Mouse (Mus musculus): ENCODE measurements around the gene Dync1i1. TPM values are rescaled to one million over a fixed set of nuclear protein-coding genes. Genes with fewer than 3 reads are reported as not detected.

Gene Dync1i1
- polyA plus RNA-seq, 1 experiment from 2014 or later = 0.26 TPM

DNA sequence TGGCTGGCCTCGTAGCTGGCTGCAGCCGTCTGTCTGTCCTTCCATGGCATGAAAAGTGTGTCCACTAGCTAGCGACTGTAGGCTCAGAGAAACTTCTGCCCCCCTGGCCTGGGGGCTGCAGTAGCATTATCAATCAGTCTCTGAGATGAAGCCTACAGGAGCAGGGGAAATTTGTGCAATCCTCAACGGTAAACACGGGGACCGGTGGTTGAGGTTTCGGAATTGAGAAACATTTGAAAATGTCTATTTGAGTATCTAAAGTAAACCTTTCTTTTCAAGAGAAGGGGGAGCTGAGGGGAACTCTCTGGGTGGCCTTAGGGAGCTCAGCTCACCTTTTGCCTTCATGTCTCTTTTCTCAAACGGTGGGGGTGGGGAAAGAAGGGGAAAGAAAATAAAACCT lies 134.2 kb downstream of the Dync1i1 start:
- Histone ChIP-seq H3K4me1 (ENCODE audit: control insufficient read depth, insufficient read depth, low read length) (peaks cover 3% of the 10 kb centered on the region; the same call in 1 of the 2 replicates), H3K36me3 (ENCODE audit: control insufficient read depth, insufficient read depth, low read length) (no peaks in the 10 kb centered on the region), H3K9ac (ENCODE audit: low read depth, low read length) (no peak overlapping the region), H3K9me3 (ENCODE audit: control insufficient read depth, low read length) (no peaks in the 10 kb centered on the region), H3K27ac (ENCODE audit: low read length) (no peak overlapping the region), H3K4me2 (ENCODE audit: low read depth, low read length) (peak overlapping the region; percentile 30), H3K27me3 (replicated peaks; ENCODE audit: control insufficient read depth, insufficient read depth, low read length) (no peaks in the 10 kb centered on the region), H3K4me3 (ENCODE audit: low read length) (no peak overlapping the region)
- ATAC-seq = no peak
- 38% methylated on average over 8 of the region's 8 CpGs for WGBS

DNA sequence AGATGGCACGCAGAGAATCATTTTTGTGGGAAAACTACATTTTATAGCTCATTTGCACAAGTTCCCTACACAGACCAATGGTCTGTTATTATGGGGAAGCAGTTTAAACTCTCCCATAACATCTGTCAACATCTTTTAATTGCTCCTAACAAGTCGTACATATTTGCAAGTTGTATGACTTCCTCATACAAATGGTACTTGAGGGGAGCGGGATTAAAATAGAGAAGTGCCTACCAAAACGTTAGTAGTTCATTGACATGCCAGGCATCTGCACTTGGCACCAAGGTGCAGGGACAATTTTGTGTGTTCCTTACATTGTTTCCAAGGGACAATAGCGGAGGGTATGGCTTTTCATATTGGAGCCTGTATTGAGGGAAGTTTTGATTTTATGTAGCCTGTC lies 140.7 kb downstream of the Dync1i1 start:
- Histone ChIP-seq H3K27ac (ENCODE audit: low read length) (no peak overlapping the region), H3K4me2 (ENCODE audit: low read depth, low read length) (no peak overlapping the region), H3K36me3 (ENCODE audit: control insufficient read depth, insufficient read depth, low read length) (no peaks in the 10 kb centered on the region), H3K4me1 (ENCODE audit: control insufficient read depth, insufficient read depth, low read length) (no peaks in the 10 kb centered on the region), H3K27me3 (replicated peaks; ENCODE audit: control insufficient read depth, insufficient read depth, low read length) (no peaks in the 10 kb centered on the region), H3K4me3 (ENCODE audit: low read length) (no peak overlapping the region), H3K9me3 (ENCODE audit: control insufficient read depth, low read length) (no peaks in the 10 kb centered on the region), H3K9ac (ENCODE audit: low read depth, low read length) (no peak overlapping the region)
- WGBS = 78% methylated on average over 5 of the region's 5 CpGs
- ATAC-seq = no peak

DNA sequence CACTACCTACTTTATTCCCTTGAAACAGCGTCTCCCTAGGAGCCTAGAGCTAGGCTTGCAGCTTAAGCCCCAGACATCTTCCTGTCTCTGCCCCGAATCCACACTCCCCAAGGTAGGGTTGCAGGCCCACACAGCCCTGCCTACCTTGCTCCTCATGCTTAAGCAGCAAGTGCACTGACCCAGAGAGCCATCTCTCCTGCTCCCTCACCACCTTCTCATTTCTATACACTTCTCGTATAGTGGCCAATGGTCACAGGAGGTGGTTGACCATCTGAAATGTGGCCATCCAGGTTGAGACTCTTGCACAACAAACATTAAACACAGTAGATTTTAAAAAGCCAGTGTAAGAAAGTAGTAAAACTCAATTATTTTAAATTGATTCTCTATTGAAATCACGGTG lies 141.8 kb downstream of the Dync1i1 start:
- Histone ChIP-seq H3K27me3 (replicated peaks; ENCODE audit: control insufficient read depth, insufficient read depth, low read length) (no peaks in the 10 kb centered on the region), H3K9ac (ENCODE audit: low read depth, low read length) (no peak overlapping the region), H3K9me3 (ENCODE audit: control insufficient read depth, low read length) (no peaks in the 10 kb centered on the region), H3K4me1 (ENCODE audit: control insufficient read depth, insufficient read depth, low read length) (no peaks in the 10 kb centered on the region), H3K27ac (ENCODE audit: low read length) (no peak overlapping the region), H3K4me3 (ENCODE audit: low read length) (no peak overlapping the region), H3K4me2 (ENCODE audit: low read depth, low read length) (no peak overlapping the region), H3K36me3 (ENCODE audit: control insufficient read depth, insufficient read depth, low read length) (no peaks in the 10 kb centered on the region)
- ATAC-seq = no peak
- WGBS = 94% methylated on average over 4 of the region's 4 CpGs

DNA sequence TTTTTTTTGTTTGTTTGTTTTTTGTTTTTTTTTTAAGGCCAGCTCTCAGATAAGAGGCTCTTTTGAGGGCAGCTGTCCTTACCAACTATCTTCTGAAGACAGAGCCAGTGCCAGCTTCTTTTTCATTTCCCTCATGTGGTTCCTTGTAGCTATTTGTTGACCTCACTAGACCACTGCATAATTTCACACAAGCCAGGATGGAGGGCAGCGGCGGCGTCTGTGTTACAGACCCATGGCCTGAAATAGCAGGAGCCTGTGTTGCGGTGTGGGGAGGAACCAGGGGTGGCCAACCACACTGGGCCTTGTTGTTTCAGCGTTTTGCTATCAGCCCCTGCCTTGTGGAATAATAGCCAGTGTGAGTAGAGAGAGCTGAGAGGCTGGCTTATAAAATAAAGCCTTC lies 145.6 kb downstream of the Dync1i1 start:
- Histone ChIP-seq H3K4me1 (ENCODE audit: control insufficient read depth, insufficient read depth, low read length) (no peaks in the 10 kb centered on the region), H3K36me3 (ENCODE audit: control insufficient read depth, insufficient read depth, low read length) (no peaks in the 10 kb centered on the region), H3K4me3 (ENCODE audit: low read length) (no peak overlapping the region), H3K4me2 (ENCODE audit: low read depth, low read length) (no peak overlapping the region), H3K27me3 (replicated peaks; ENCODE audit: control insufficient read depth, insufficient read depth, low read length) (no peaks in the 10 kb centered on the region), H3K9ac (ENCODE audit: low read depth, low read length) (no peak overlapping the region), H3K27ac (ENCODE audit: low read length) (no peak overlapping the region), H3K9me3 (ENCODE audit: control insufficient read depth, low read length) (no peaks in the 10 kb centered on the region)
- 72% methylated on average over 5 of the region's 5 CpGs for WGBS
- ATAC-seq = no peak

DNA sequence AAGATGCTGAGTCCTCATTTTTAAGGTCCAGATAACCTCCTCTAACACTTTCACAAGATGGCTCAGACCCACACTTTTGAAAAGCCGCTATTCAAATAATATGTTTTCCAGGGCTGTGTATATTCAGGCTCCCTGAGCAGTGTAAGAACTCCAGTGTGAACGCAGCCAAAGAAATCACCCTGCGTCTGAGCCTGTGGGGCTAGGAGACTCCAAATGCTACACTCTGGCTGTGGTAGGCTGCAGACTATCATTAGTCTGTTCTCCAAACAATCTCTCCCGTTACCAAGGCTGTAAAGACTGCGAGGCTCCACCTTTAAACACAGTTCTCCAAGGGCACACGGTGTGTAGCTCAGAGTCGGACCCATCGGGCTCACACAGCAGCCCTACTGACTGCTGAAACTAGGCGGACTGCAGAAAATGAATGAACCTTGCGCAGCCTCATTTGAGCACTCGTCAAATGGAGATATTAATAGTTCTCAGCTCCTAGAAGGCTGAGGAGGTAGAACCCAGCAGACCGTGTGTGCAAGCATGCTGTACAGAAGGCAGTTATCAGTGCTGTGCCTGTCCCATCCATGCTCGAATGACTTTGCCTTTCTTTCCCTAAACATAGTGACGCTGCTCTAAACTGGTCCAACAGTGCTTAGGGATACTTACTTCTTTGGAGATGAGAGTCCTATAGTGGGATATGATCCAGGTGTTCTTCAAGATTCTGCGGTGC lies 146.3 kb downstream of the Dync1i1 start:
- Histone ChIP-seq H3K4me1 (ENCODE audit: control insufficient read depth, insufficient read depth, low read length) (no peaks in the 10 kb centered on the region), H3K4me2 (ENCODE audit: low read depth, low read length) (no peak overlapping the region), H3K27ac (ENCODE audit: low read length) (no peak overlapping the region), H3K36me3 (ENCODE audit: control insufficient read depth, insufficient read depth, low read length) (no peaks in the 10 kb centered on the region), H3K27me3 (replicated peaks; ENCODE audit: control insufficient read depth, insufficient read depth, low read length) (no peaks in the 10 kb centered on the region), H3K9me3 (ENCODE audit: control insufficient read depth, low read length) (no peaks in the 10 kb centered on the region), H3K4me3 (ENCODE audit: low read length) (no peak overlapping the region), H3K9ac (ENCODE audit: low read depth, low read length) (no peak overlapping the region)
- ATAC-seq = 0 out of 2 replicates have a peak, but pooled peaks have one; percentile 21
- WGBS = 58% methylated on average over 15 of the region's 15 CpGs

DNA sequence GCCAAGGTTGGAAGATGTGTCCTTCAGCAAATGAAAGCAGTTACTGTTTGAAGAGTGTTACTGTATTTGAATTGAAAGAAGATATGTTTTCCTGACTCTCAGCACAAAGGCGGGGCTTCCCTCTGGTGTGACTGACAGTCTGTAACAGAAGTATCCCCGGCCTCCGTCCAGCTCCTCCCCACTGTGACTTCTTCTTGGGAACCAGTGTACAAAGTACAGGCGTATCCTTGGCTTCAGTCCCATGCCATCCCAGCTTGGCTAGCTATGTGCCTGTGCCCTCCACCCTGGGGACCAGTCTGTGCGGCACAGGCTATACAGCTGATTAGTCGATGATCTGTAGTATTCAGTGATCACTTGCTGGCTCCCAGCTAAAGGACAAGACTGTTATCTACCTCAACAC lies 163.9 kb downstream of the Dync1i1 start:
- no peak overlapping the region for H3K9ac ChIP-seq (ENCODE audit: low read depth, low read length)
- H3K4me3 ChIP-seq (ENCODE audit: low read length) = no peak overlapping the region
- no peak overlapping the region for H3K4me2 ChIP-seq (ENCODE audit: low read depth, low read length)
- no peaks in the 10 kb centered on the region for H3K9me3 ChIP-seq (ENCODE audit: control insufficient read depth, low read length)
- no peak overlapping the region for H3K27ac ChIP-seq (ENCODE audit: low read length)
- no peaks in the 10 kb centered on the region for H3K27me3 ChIP-seq (replicated peaks; ENCODE audit: control insufficient read depth, insufficient read depth, low read length)
- no peaks in the 10 kb centered on the region for H3K36me3 ChIP-seq (ENCODE audit: control insufficient read depth, insufficient read depth, low read length)
- WGBS = 83% methylated on average over 6 of the region's 6 CpGs
- ATAC-seq = no peak
- H3K4me1 ChIP-seq (ENCODE audit: control insufficient read depth, insufficient read depth, low read length) = no peaks in the 10 kb centered on the region

DNA sequence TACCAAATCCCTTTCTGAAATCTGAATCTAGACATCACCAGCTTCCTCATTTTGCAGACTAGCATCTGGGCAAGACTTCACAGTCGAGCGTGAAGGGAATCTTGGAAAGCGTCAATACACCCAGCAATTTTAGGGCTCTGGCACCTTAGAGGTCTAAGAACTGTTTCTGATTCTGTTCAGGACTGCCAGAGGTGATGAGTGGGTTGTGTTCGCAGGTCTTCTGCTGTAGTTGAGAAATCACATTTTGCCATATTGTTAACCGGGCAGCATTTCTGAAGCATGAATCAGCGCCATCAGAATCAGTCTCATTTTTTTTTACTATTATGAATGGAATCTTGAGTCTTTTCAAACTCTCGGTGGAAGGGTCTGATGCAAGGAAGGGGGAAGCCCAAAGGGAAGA lies 185.9 kb downstream of the Dync1i1 start:
- Histone ChIP-seq H3K4me1 (ENCODE audit: control insufficient read depth, insufficient read depth, low read length) (no peaks in the 10 kb centered on the region), H3K4me2 (ENCODE audit: low read depth, low read length) (no peak overlapping the region), H3K36me3 (ENCODE audit: control insufficient read depth, insufficient read depth, low read length) (no peaks in the 10 kb centered on the region), H3K9me3 (ENCODE audit: control insufficient read depth, low read length) (no peaks in the 10 kb centered on the region), H3K9ac (ENCODE audit: low read depth, low read length) (no peak overlapping the region), H3K27me3 (replicated peaks; ENCODE audit: control insufficient read depth, insufficient read depth, low read length) (no peaks in the 10 kb centered on the region), H3K4me3 (ENCODE audit: low read length) (no peak overlapping the region), H3K27ac (ENCODE audit: low read length) (no peak overlapping the region)
- WGBS = 84% methylated on average over 7 of the region's 7 CpGs
- ATAC-seq = no peak

DNA sequence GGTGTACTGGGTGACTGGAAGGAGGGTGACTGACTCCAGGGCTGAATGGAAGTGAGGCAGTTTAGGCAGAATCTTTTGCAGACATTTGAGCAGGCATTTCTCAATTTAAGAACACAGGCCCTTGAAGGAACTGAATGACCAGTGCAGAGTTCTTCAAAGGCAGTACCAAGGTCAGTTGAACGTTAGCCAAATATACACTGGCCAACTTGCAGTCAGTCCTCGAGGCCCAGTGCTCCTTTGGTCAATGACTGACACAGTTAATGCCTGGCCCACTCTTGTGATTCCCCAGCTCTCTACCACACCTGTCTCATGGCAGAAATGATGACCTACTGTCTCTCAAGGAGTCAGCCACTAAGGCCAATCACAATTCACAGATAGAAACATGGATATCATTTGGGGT lies 189.6 kb downstream of the Dync1i1 start:
- no peak overlapping the region for H3K9ac ChIP-seq (ENCODE audit: low read depth, low read length)
- H3K36me3 ChIP-seq (ENCODE audit: control insufficient read depth, insufficient read depth, low read length) = no peaks in the 10 kb centered on the region
- H3K27ac ChIP-seq (ENCODE audit: low read length) = no peak overlapping the region
- no peak overlapping the region for H3K4me3 ChIP-seq (ENCODE audit: low read length)
- no peak for ATAC-seq
- no peak overlapping the region for H3K4me2 ChIP-seq (ENCODE audit: low read depth, low read length)
- no peaks in the 10 kb centered on the region for H3K9me3 ChIP-seq (ENCODE audit: control insufficient read depth, low read length)
- whole genome bisulfite sequencing = 63% methylated on average over 2 of the region's 2 CpGs
- H3K27me3 ChIP-seq (replicated peaks; ENCODE audit: control insufficient read depth, insufficient read depth, low read length) = no peaks in the 10 kb centered on the region
- H3K4me1 ChIP-seq (ENCODE audit: control insufficient read depth, insufficient read depth, low read length) = no peaks in the 10 kb centered on the region

DNA sequence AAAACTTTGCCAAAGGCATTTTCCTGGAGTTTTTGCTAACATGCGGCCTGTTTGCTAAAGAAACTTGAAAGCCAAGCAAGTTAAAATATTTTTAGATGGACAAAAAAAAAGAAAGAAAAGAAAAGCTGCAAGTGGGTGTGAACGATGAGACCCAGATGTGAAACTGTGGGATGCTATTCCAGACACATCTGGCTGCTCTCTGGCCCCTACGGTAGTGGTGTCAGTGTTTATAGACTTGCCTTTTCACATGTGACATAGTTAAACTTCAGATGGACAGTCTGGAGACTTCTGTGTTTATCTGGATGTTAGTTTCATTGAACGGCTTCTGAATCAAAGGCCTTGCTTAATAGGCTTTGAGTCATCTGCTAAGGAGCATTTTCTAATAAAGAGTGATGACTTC lies 195.2 kb downstream of the Dync1i1 start:
- H3K36me3 ChIP-seq (ENCODE audit: control insufficient read depth, insufficient read depth, low read length) = no peaks in the 10 kb centered on the region
- no peaks in the 10 kb centered on the region for H3K27me3 ChIP-seq (replicated peaks; ENCODE audit: control insufficient read depth, insufficient read depth, low read length)
- H3K4me2 ChIP-seq (ENCODE audit: low read depth, low read length) = no peak overlapping the region
- no peak overlapping the region for H3K4me3 ChIP-seq (ENCODE audit: low read length)
- H3K9ac ChIP-seq (ENCODE audit: low read depth, low read length) = no peak overlapping the region
- H3K4me1 ChIP-seq (ENCODE audit: control insufficient read depth, insufficient read depth, low read length) = no peaks in the 10 kb centered on the region
- no peak for ATAC-seq
- H3K9me3 ChIP-seq (ENCODE audit: control insufficient read depth, low read length) = no peaks in the 10 kb centered on the region
- H3K27ac ChIP-seq (ENCODE audit: low read length) = no peak overlapping the region
- 60% methylated on average over 4 of the region's 4 CpGs for WGBS

DNA sequence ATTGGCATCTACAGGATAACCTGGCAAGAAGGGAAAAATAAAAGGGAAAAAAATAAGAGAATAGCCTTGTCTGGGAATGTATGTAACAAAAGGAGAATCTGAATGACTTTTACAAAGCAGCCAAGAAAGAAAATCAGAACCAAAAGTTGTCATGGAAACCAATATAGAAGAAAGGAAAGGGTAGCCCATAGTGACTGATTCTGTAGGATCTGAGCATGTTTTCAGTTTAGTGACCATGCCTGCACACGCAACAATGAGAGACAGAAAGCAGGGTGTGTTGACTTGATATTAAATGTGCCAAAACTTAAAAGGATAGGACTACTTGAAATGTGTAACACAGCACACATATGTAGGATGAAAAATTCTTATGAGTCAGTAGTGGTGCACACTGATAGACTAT lies 197.2 kb downstream of the Dync1i1 start:
- H3K4me3 ChIP-seq (ENCODE audit: low read length) = no peak overlapping the region
- no peaks in the 10 kb centered on the region for H3K4me1 ChIP-seq (ENCODE audit: control insufficient read depth, insufficient read depth, low read length)
- no peak for ATAC-seq
- no peaks in the 10 kb centered on the region for H3K9me3 ChIP-seq (ENCODE audit: control insufficient read depth, low read length)
- 78% methylated on average over 1 of the region's 1 CpGs for WGBS
- H3K4me2 ChIP-seq (ENCODE audit: low read depth, low read length) = no peak overlapping the region
- no peak overlapping the region for H3K9ac ChIP-seq (ENCODE audit: low read depth, low read length)
- no peaks in the 10 kb centered on the region for H3K36me3 ChIP-seq (ENCODE audit: control insufficient read depth, insufficient read depth, low read length)
- H3K27ac ChIP-seq (ENCODE audit: low read length) = no peak overlapping the region
- H3K27me3 ChIP-seq (replicated peaks; ENCODE audit: control insufficient read depth, insufficient read depth, low read length) = no peaks in the 10 kb centered on the region
